Mouse (Mus musculus) T-helper 17 cell (primary cell): ENCODE measurements around the gene Adamts4.
"Not testable (repeated sequence)": the region's sequence is repeated elsewhere in the genome, so short reads cannot be mapped to it uniquely, and the experiment has no call there.

Experiments used
- in situ Hi-C, 2 experiments: fragments of 300-600 bp; cut with MboI, MseI; formaldehyde crosslinking; loops; 1 replicate in 1 of 2; 2 replicates in 1 of 2; pipeline ENCODE4 v1.15.1; 2025; ENCODE audit warnings: high pct_unique_total_duplicates in 2 of 2

The Adamts4 gene

GRCm38 (mm10) chr1:171230215-171230614, 20.0 kb upstream of the Adamts4 start:
- in situ Hi-C loops = no loop called here

- in situ Hi-C loops = no loop called here
Observed at GRCm38 (mm10) chr1:171231844-171232243, 18.4 kb upstream of the Adamts4 start.

GRCm38 (mm10) chr1:171232348-171232747, 17.9 kb upstream of the Adamts4 start:
- in situ Hi-C loops = no loop called here

GRCm38 (mm10) chr1:171232800-171233730, 17.2 kb upstream of the Adamts4 start:
- in situ Hi-C loops = no loop called here

- in situ Hi-C loops = no loop called here
Observed at GRCm38 (mm10) chr1:171234126-171234525, 16.1 kb upstream of the Adamts4 start, which contains the start of gene Fcer1g. TSS of gene Fcer1g (minus strand) at chr1:171234365.

GRCm38 (mm10) chr1:171234538-171234937, 15.7 kb upstream of the Adamts4 start:
- in situ Hi-C loops = no loop called here

- in situ Hi-C loops = no loop called here
Observed at GRCm38 (mm10) chr1:171235791-171236190, 14.4 kb upstream of the Adamts4 start.

- in situ Hi-C loops = no loop called here
Observed at GRCm38 (mm10) chr1:171237438-171237837, 12.8 kb upstream of the Adamts4 start.

- in situ Hi-C loops = no loop called here
Observed at GRCm38 (mm10) chr1:171238463-171238862, 11.8 kb upstream of the Adamts4 start.

GRCm38 (mm10) chr1:171239992-171240744, 10.1 kb upstream of the Adamts4 start:
- in situ Hi-C loops = no loop called here

- in situ Hi-C loops = no loop called here
Observed at GRCm38 (mm10) chr1:171240911-171241310, 9.3 kb upstream of the Adamts4 start.

- in situ Hi-C loops = not testable (repeated sequence)
Observed at GRCm38 (mm10) chr1:171241952-171242351, 8.3 kb upstream of the Adamts4 start.

- in situ Hi-C loops = no loop called here
Observed at GRCm38 (mm10) chr1:171245353-171245752, 4.9 kb upstream of the Adamts4 start.

GRCm38 (mm10) chr1:171246709-171247452, 3.3 kb upstream of the Adamts4 start:
- in situ Hi-C loops = no loop called here

GRCm38 (mm10) chr1:171247453-171247841, 2.8 kb upstream of the Adamts4 start:
- in situ Hi-C loops = no loop called here

- in situ Hi-C loops = no loop called here
Observed at GRCm38 (mm10) chr1:171247916-171248315, 2.3 kb upstream of the Adamts4 start.

GRCm38 (mm10) chr1:171248386-171249226, 1.6 kb upstream of the Adamts4 start:
- in situ Hi-C loops = no loop called here

- in situ Hi-C loops = loop anchor here in 1 of 2 experiments (10.0 to 25.0 kb wide), 2 partner anchors 136 to 364 kb away; partner anchors contain the start of genes Cfap126, Dusp12 and Gm26620
Observed at GRCm38 (mm10) chr1:171250680-171251593, 716 bp downstream of the Adamts4 start, which contains the start of gene Ndufs2. TSS of gene Ndufs2 (minus strand) at chr1:171251388.

- in situ Hi-C loops = loop anchor here in 1 of 2 experiments (10.0 to 25.0 kb wide), 2 partner anchors 137 to 364 kb away; partner anchors contain the start of genes Cfap126, Dusp12 and Gm26620
Observed at GRCm38 (mm10) chr1:171251594-171252324, 1.5 kb downstream of the Adamts4 start.
